Mouse (Mus musculus): Measurements from ENCODE around the gene Defb20.
"Not testable (repeated sequence)": the region's sequence is repeated elsewhere in the genome, so short reads cannot be mapped to it uniquely, and the experiment has no call there.

The Defb20 gene

DNA sequence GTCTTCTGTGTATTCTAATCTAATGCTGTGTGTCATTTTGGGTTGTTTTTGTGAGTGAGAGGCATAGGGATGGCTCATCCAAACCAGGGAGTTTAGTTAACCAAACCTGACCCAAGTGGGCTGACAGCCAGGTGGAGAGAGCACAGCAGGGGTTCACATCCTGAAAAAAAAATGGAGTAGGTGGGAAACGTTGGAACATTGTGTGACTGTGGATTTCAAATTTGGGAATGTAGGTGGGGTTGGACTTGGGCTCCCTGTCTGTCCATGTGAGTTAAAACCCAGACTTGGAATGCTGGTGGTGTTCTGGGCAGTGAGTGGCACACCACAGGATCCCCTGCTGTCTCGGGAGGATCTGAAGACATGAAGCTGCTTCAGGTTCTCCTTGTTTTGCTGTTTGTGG lies at the start of gene Defb20:
Defb20 (plus strand) TSS at position 301 of the 400 bp plus-strand sequence.
- DNase-seq = no peak

GRCm38 (mm10) chr2:152427493-152427892 lies 49.4 kb upstream of the Defb20 start:
- DNase-seq = no peak

GRCm38 (mm10) chr2:152428481-152428880 lies 48.4 kb upstream of the Defb20 start:
- DNase-seq = not testable (repeated sequence)

DNA sequence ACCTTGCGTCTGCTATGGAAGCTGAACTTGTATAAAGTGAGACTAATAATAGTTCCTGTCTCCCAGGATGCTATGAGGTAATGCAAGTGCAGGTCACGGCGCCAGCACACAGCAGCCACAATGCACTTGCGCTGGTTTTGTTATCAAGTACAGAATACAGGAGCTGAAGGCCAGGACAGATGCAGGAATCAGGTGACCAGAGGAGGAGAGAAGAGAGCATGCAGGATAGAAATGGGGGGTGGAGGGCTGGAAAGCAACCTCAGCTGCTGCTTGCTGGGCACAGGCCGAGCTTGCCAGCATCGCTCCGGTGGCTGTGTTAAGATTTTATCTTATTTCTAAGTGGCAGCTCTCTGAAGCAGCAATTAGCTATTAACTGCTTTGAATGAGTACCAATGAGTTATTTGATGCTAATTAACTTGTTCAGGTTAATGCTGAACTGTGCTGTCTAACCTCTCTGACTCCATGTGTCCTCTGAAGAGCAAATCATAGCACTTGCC lies 40.4 kb upstream of the Defb20 start:
- no peak for DNase-seq

GRCm38 (mm10) chr2:152436983-152437860 lies 39.6 kb upstream of the Defb20 start:
- DNase-seq = peak; percentile 93

DNA sequence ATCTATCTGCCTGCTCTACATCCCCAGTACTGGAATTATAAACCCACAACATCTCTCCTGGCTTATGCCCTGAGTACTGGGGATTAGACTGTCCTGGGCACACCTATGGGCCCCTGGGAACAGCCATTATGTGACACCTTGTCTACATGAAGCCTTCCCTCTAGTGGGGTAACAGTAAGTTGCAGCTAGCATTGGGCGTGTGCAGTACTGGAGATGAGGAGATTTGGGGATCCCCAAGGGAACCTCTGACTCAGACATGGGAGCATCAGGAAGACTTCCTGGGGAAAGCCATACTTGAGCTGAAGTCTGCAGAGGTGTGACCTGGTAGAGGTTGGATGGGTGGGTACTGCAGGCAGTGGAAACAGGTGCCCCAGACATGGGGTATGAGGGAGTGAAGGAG lies 37.9 kb upstream of the Defb20 start:
- DNase-seq = no peak

- DNase-seq = no peak
Observed at GRCm38 (mm10) chr2:152439833-152440232, 37.0 kb upstream of the Defb20 start.

DNA sequence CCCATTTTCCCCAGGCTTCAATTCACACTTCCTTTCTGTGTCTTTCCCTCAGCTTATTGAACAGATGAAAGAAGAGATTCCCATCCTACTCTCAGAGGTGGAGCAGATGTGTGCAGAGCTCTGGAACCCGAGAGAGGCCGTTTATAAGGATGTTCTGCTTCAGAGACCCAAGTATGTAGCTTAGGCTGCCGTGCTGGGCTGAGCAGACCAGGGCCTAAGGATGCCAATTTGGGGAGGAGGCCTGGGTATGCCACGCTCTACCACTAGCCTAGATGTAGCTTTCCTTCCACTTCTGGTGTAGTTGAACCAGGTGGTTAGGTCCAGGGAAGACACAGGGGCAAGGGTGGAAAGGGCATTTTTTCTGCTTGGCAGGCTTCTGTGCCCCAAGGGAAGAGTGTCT lies 34.5 kb upstream of the Defb20 start:
- no peak for DNase-seq

DNA sequence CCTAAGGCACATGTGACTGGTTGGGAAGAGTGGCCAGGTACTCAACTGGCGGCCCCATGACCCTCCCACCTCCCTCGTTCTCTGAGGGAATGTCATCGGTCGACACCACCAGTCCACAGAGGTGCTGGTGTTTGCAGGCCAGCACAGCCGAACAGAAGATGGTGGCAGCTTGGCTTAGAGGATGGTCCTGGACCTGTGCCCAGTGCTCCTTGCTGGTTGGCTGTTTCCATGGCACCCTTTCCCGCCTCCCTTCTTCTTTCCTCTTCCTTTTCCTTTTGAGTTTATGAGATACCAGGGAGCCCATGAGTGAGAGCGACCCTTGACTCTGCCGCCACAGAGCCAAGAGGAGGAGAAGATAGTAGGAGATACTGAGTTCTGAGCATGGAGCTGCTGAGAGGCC lies 33.6 kb upstream of the Defb20 start:
- no peak for DNase-seq

GRCm38 (mm10) chr2:152446642-152447041 lies 30.2 kb upstream of the Defb20 start:
- DNase-seq = no peak

GRCm38 (mm10) chr2:152447461-152447860 lies 29.4 kb upstream of the Defb20 start:
- DNase-seq = no peak

- peak; percentile 73 for DNase-seq
Observed at GRCm38 (mm10) chr2:152450241-152450640, 26.6 kb upstream of the Defb20 start.

- DNase-seq = no peak
Observed at GRCm38 (mm10) chr2:152452101-152452781, 24.6 kb upstream of the Defb20 start.

- DNase-seq = no peak
Observed at GRCm38 (mm10) chr2:152459241-152459640, 17.6 kb upstream of the Defb20 start.

DNA sequence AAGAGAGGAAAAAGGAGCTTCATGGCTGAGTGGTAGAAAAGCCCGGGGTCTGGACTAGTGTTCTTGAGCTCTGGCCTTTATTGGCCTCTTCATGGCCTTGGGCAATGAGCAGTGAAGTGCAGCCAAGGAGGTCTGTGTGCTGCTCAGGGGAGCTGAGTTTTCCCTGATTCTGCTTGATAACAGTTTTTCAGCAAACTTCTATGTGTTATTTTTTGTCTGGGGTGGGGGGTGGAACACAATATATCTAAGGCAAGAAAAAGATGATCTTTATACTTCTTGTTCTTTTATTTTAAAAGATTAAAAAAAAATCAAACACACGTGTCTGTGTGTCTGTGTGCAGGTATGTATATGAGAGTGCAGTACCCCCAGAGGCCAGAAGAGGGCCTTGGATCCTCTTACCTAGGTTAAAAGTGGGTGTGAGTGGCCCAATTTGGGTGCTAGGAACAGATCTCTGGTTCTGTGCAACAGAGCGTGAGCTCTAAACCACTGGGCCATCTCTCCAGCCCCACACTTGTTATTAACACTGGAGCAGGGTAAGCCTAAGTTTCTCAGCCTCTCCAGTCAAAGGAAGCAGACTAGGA lies 12.2 kb upstream of the Defb20 start, which contains the start of gene Defb23:
Defb23 (minus strand) TSS at position 51 of the 581 bp plus-strand sequence.
- no peak for DNase-seq

DNA sequence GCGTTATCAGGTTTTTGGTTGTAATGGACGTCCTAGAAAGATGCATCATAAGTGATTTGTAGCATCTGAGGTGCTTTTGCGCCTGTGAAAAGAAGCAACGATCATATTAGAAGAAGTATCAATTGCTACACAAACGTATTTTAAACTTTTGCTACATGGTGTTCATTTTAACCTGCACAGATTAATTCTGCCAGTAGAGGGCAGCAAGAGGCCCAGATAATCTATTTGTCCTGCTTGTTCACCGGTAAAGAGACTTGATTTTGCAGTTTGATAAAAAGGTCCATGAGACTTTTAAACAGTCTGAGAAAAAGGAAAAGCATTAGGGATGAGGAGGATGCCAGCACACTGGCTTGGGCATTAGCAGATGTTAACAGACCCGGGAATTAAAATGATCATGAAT lies 5.9 kb upstream of the Defb20 start:
- DNase-seq = peak; percentile 35

DNA sequence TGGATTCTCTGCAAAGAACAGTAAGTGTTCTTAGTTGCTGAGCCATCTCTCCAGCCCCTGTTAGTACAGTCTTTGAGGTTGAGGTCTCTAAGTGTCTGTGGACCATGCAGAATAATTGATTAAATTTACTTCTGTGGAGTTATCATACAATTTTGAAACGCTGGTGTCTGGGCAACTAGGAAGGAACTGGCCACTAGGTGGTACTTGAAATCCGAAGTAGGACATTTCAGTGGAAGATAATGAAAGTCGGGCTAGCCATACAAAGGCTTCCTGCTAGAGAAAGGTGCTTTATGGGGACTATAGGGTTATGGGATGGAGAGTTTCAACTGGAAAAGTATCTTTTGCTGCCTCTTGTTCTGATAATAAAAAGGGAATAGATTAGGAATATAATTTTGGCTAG lies 4.4 kb upstream of the Defb20 start:
- no peak for DNase-seq

DNA sequence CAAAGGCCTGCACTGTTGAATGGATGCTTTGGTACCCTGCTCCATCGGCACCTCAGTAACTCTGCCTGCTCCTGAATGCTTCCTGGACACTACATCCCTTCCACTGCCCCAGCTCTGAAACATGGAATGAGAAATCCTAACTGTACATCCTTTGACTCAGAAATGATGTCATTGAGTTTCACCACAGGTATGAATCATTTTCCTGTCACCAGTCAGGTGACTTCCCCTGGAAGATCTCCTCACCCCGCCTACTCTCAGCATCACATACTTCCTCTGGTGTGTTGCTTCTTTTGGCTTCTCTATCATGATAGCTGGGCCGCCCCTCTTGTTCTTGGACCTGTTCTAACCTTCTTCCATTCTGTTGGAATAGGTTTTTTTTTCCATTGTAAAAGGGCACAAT lies 4.0 kb downstream of the Defb20 start:
- DNase-seq = no peak

- DNase-seq = no peak
Observed at GRCm38 (mm10) chr2:152481726-152482125, 4.9 kb downstream of the Defb20 start.

DNA sequence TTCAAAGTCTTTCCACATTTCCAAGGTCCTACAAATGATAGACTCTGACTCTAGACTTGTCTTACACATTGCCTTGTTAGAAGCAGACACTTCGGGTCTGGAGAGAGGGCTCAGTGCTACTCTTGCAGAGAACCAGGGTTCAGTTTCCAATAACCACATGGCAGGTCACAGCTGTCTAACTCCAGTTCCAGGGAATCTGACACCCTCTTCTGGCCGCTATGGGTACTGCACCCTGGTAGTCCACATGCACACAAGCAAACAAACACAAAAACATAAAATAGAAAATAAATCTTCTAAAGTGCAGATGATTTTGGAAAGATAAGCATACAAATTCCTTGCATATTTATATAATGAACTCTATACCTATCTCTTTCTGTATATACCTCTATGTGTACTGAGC lies 10.2 kb downstream of the Defb20 start:
- DNase-seq = peak; percentile 43

DNA sequence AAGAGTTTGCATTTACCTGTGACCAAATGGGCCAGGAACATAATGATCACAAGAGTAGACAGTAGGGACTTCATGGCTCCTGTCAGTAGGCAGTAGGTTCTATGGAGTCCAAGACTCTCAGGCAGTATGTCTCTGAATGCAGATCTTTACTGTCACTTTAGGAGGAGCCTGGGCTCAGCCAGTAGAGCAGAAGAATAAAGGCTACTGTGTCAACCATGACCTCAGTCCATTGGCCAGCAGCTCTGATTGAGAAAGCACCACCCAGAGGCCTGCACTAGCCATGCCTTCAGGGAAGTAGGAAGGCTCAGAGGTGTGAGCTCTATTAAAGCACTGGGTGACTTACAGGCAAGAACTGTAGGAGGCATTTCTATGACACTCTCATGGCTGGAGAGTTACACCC lies 13.2 kb downstream of the Defb20 start, which contains the start of gene Defb22:
Defb22 (minus strand) TSS at position 101 of the 400 bp plus-strand sequence.
- no peak for DNase-seq

DNA sequence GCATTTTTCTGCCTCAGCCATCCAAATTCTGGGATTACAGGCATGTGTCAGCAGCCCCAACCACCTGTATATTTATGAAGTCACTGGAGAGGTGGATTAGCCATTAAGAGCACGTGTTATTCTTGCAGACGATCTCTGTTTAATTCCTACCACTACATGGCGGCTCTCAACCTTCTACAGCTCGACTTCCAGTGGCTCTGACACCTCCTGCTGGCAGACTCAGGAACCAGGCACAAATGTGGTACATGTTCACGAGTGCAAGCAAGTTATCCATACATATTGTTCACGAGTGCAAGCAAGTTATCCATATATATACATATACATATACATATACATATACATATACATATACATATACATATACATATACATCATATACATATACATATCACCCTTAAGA lies 16.3 kb downstream of the Defb20 start:
- no peak for DNase-seq

DNA sequence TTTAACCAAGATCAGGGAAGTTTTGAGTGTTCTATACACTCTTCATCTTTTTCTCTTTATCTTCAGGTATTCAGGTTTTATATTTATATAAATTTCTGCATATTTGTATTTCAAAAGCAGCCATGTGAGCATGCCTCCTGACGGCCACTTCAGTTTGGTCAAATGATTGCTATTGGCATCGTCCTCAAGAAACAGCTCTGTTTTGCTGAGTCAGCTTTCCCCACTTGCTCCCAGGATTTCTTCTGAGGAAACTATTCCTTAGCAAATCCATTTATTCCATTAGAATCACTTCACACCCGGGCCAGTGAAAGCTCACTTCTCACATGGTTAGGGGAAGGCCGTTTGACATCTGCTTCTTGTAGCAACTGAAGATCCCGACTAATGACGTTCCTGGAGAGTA lies 21.2 kb downstream of the Defb20 start:
- DNase-seq = no peak

All from thymus, postnatal 4 days (tissue).